In genomic region chr8:83978200-83978599, GRCm38 (mm10) we compare ENCODE assay signal across 10 mouse cellular contexts. TPM values are rescaled to one million over a fixed set of nuclear protein-coding genes. Genes with fewer than 3 reads are reported as not detected.
A peak's percentile ranks its signal among the peaks of the same experiment; 100 is the strongest.
DNase-seq lines count a peak whose midpoint lies in the region; ATAC-seq and TF ChIP-seq lines count a peak whose summit lies in the region.
"Had no signal": no experiment of that assay in that cellular context is flagged by ENCODE, and none has a peak within 500 bp of the region (broad histone marks: within the 10 kb centered on the region; RNA-seq: fewer than 3 reads in every experiment).

No protein-coding gene starts in this region.

- H3K9me3 ChIP-seq in heart, embryonic 13.5 days = no peaks in the 10 kb centered on the region
- no peaks in the 10 kb centered on the region; the same call in 1 of the 2 replicates for H3K9me3 ChIP-seq in forebrain, embryonic 13.5 days (replicated peaks)

- H3K27ac ChIP-seq in heart, embryonic 13.5 days (replicated peaks) = peak overlapping the region; percentile 95
- peak overlapping the region; percentile 77 for H3K27ac ChIP-seq in layer of hippocampus, adult 2 months
- no peak overlapping the region for H3K27ac ChIP-seq in forebrain, embryonic 13.5 days

- H3K9ac ChIP-seq in heart, embryonic 13.5 days = peak overlapping the region; percentile 69
- H3K9ac ChIP-seq in forebrain, embryonic 13.5 days = 0 out of 2 replicates have a peak overlapping the region, but pooled peaks have one; percentile 8

- no peak for ATAC-seq in heart, embryonic 13.5 days (ENCODE audit: extremely low read depth, insufficient number of reproducible peaks, low FRiP score, low TSS enrichment)
- ATAC-seq in forebrain, embryonic 13.5 days = no peak

- no peak for DNase-seq in heart, postnatal 14 days
- DNase-seq in layer of hippocampus, adult 2 months (ENCODE audit: low spot score in 2 of 2) = no peak
- no peak for DNase-seq in layer of hippocampus, adult 8-10 months (ENCODE audit: low spot score in 2 of 2)
- peak; percentile 52 for DNase-seq in MN1 (ENCODE audit: low spot score)
- no peak for DNase-seq in natural killer cell, adult 2 months (ENCODE audit: low spot score in 2 of 2)
- DNase-seq: cerebellum, adult 11 months; retina, postnatal 1 day had no signal

- peaks cover 40% of the 10 kb centered on the region for H3K36me3 ChIP-seq in heart, embryonic 13.5 days
- peaks cover 37% of the 10 kb centered on the region for H3K36me3 ChIP-seq in forebrain, embryonic 13.5 days (ENCODE audit: poor library complexity, severe bottlenecking)

- intact Hi-C loops in heart, postnatal 14 days (cut with DNase I) = no loop called here

- no peak for TF ChIP-seq CTCF in layer of hippocampus, adult 2 months (conservative IDR thresholded peaks at IDR 0.05)

- no peaks in the 10 kb centered on the region for H3K27me3 ChIP-seq in heart, embryonic 13.5 days (replicated peaks)
- H3K27me3 ChIP-seq in forebrain, embryonic 13.5 days = no peaks in the 10 kb centered on the region

- H3K4me1 ChIP-seq in heart, embryonic 13.5 days = peaks cover 73% of the 10 kb centered on the region
- peaks cover 44% of the 10 kb centered on the region for H3K4me1 ChIP-seq in forebrain, embryonic 13.5 days

- WGBS in heart, embryonic 13.5 days = 62% methylated on average over 9 of the region's 9 CpGs
- 76% methylated on average over 9 of the region's 9 CpGs for WGBS in forebrain, embryonic 13.5 days

- H3K4me3 ChIP-seq in heart, embryonic 13.5 days = peak overlapping the region; percentile 6; the same call in 1 of the 2 replicates
- peak overlapping the region; percentile 26; the same call in 1 of the 2 replicates for H3K4me3 ChIP-seq in layer of hippocampus, adult 2 months
- H3K4me3 ChIP-seq in forebrain, embryonic 13.5 days = no peak overlapping the region
- H3K4me3 ChIP-seq: myocyte had no signal

- H3K4me2 ChIP-seq in heart, embryonic 13.5 days = peak overlapping the region; percentile 42
- no peak overlapping the region for H3K4me2 ChIP-seq in forebrain, embryonic 13.5 days

RNA-seq across cellular contexts. Expression of gene Prkaca, which starts 5.4 kb away (rescaled TPM):
- 197 and 206 TPM in 2 replicates for polyA plus RNA-seq in heart, embryonic 13.5 days (2015; fragmentation: Nextera tagmentation; extraction: Ambion mirVana)
- 100 to 1,000 TPM; 386 to 395 TPM for total RNA-seq in heart, postnatal 14 days (2021)
- total RNA-seq in layer of hippocampus, adult 2 months (2021) = 100 to 1,000 TPM; 256 to 257 TPM
- total RNA-seq in layer of hippocampus, adult 8-10 months (2022) = 100 to 1,000 TPM; 246 to 260 (median 252) TPM
- 146 and 148 TPM in 2 replicates for polyA plus RNA-seq in forebrain, embryonic 13.5 days (2015; fragmentation: Nextera tagmentation; extraction: Ambion mirVana)

RNA-seq across cellular contexts. Expression of gene Samd1, which starts 19.3 kb away (rescaled TPM):
- 4.8 and 5.7 TPM in 2 replicates for polyA plus RNA-seq in heart, embryonic 13.5 days (2015; fragmentation: Nextera tagmentation; extraction: Ambion mirVana)
- 10 to 100 TPM; 28.4 to 32.3 TPM for total RNA-seq in heart, postnatal 14 days (2021)
- 10 to 100 TPM; 40.7 to 41.2 TPM for total RNA-seq in layer of hippocampus, adult 2 months (2021)
- total RNA-seq in layer of hippocampus, adult 8-10 months (2022) = 10 to 100 TPM; 37.6 to 42.8 (median 40.0) TPM
- 9.5 and 10.2 TPM in 2 replicates for polyA plus RNA-seq in forebrain, embryonic 13.5 days (2015; fragmentation: Nextera tagmentation; extraction: Ambion mirVana)

RNA-seq across cellular contexts. Expression of gene Asf1b, which starts 22.9 kb away (rescaled TPM):
- polyA plus RNA-seq in heart, embryonic 13.5 days (2015; fragmentation: Nextera tagmentation; extraction: Ambion mirVana) = 57.0 and 62.7 TPM in 2 replicates
- total RNA-seq in heart, postnatal 14 days (2021) = 1 to 10 TPM; 2.8 to 4.4 TPM
- total RNA-seq in layer of hippocampus, adult 2 months (2021) = under 1 TPM; 0.44 to 0.82 TPM
- total RNA-seq in layer of hippocampus, adult 8-10 months (2022) = 1 to 10 TPM in 1 of 4 experiments, under 1 TPM in 3; 0.63 to 1.1 (median 0.75) TPM
- 44.0 and 44.9 TPM in 2 replicates for polyA plus RNA-seq in forebrain, embryonic 13.5 days (2015; fragmentation: Nextera tagmentation; extraction: Ambion mirVana)

RNA-seq across cellular contexts. Expression of gene 1700067K01Rik, which starts 23.1 kb away (rescaled TPM):
- polyA plus RNA-seq in heart, embryonic 13.5 days (2015; fragmentation: Nextera tagmentation; extraction: Ambion mirVana) = 0.50 and 0.53 TPM in 2 replicates
- total RNA-seq in heart, postnatal 14 days (2021) = under 1 TPM; 0.33 to 0.80 TPM
- total RNA-seq in layer of hippocampus, adult 2 months (2021) = under 1 TPM; 0.66 to 0.82 TPM
- under 1 TPM in 1 of 4 experiments, not detected in 3; 0.39 TPM for total RNA-seq in layer of hippocampus, adult 8-10 months (2022)
- polyA plus RNA-seq in forebrain, embryonic 13.5 days (2015; fragmentation: Nextera tagmentation; extraction: Ambion mirVana) = 1.00 and 1.2 TPM in 2 replicates

RNA-seq across cellular contexts. Expression of gene Gm10644, which starts 23.2 kb away (rescaled TPM):
- polyA plus RNA-seq in heart, embryonic 13.5 days (2015; fragmentation: Nextera tagmentation; extraction: Ambion mirVana) = 0.41 and 0.55 TPM in 2 replicates
- under 1 TPM; 0.22 to 0.91 TPM for total RNA-seq in heart, postnatal 14 days (2021)
- total RNA-seq in layer of hippocampus, adult 2 months (2021) = under 1 TPM; 0.44 to 0.87 TPM
- total RNA-seq in layer of hippocampus, adult 8-10 months (2022) = 1 to 10 TPM in 1 of 4 experiments, under 1 TPM in 3; 0.22 to 1.1 (median 0.66) TPM
- 0.67 and 0.98 TPM in 2 replicates for polyA plus RNA-seq in forebrain, embryonic 13.5 days (2015; fragmentation: Nextera tagmentation; extraction: Ambion mirVana)
